Mouse (Mus musculus) cerebellum, postnatal 10 days (tissue): Measurements from ENCODE around the gene Gm8113.
"Not testable (repeated sequence)": the region's sequence is repeated elsewhere in the genome, so short reads cannot be mapped to it uniquely, and the experiment has no call there.

Experiments used
- DNase-seq, 2 experiments: peaks; one replicate each; pipeline ENCODE4 v3.0.0; 2021; ENCODE audit warnings: mixed read lengths in 2 of 2

Gene Gm8113

GRCm38 (mm10) chr14:43924688-43925403 lies at the start of gene Gm8113:
Gene Gm8113, plus strand, starts transcription at chr14:43925390.
- DNase-seq: peak; percentile 69 to 71

GRCm38 (mm10) chr14:43875417-43875816 lies 49.8 kb upstream of the Gm8113 start, which contains the start of gene Ear1:
Gene Ear1, minus strand, starts transcription at chr14:43875517.
- DNase-seq: not testable (repeated sequence)

GRCm38 (mm10) chr14:43877789-43878188 lies 47.4 kb upstream of the Gm8113 start:
- not testable (repeated sequence) for DNase-seq

GRCm38 (mm10) chr14:43879966-43880545 lies 45.1 kb upstream of the Gm8113 start:
- DNase-seq: not testable (repeated sequence)

GRCm38 (mm10) chr14:43886235-43886634 lies 39.0 kb upstream of the Gm8113 start:
- not testable (repeated sequence) for DNase-seq

GRCm38 (mm10) chr14:43891288-43891687 lies 33.9 kb upstream of the Gm8113 start:
- not testable (repeated sequence) for DNase-seq

- not testable (repeated sequence) for DNase-seq
These were observed 29.8 kb upstream of the Gm8113 start for GRCm38 (mm10) chr14:43895357-43895756.

- not testable (repeated sequence) for DNase-seq
These were observed 26.6 kb upstream of the Gm8113 start for GRCm38 (mm10) chr14:43898577-43898976.

- DNase-seq: not testable (repeated sequence)
These were observed 7.0 kb upstream of the Gm8113 start for GRCm38 (mm10) chr14:43918214-43918613.

GRCm38 (mm10) chr14:43923459-43923858 lies 1.7 kb upstream of the Gm8113 start, which contains the start of gene Ear10:
Gene Ear10, minus strand, starts transcription at chr14:43923559.
- DNase-seq: not testable (repeated sequence)

GRCm38 (mm10) chr14:43925404-43925950 lies 287 bp downstream of the Gm8113 start:
- DNase-seq: not testable (repeated sequence)

- DNase-seq: peak; percentile 36 to 52
These were observed 7.8 kb downstream of the Gm8113 start for GRCm38 (mm10) chr14:43932991-43933390.

- not testable (repeated sequence) for DNase-seq
These were observed 8.2 kb downstream of the Gm8113 start for GRCm38 (mm10) chr14:43933399-43933798.

- not testable (repeated sequence) for DNase-seq
These were observed 28.2 kb downstream of the Gm8113 start for GRCm38 (mm10) chr14:43953382-43953781.

GRCm38 (mm10) chr14:43955074-43955473 lies 29.9 kb downstream of the Gm8113 start:
- not testable (repeated sequence) for DNase-seq

GRCm38 (mm10) chr14:43956769-43957168 lies 31.6 kb downstream of the Gm8113 start, which contains the start of gene Ang5:
Gene Ang5, plus strand, starts transcription at chr14:43957069.
- DNase-seq: not testable (repeated sequence)
